Mouse (Mus musculus) limb, embryonic 14.5 days (tissue): ENCODE measurements around the gene Evi5. TPM values are rescaled to one million over a fixed set of nuclear protein-coding genes. Genes with fewer than 3 reads are reported as not detected.

Experiments used
- ATAC-seq: fragments of 200-750 bp; cut with Nextera tagmentation; 2 replicates; pipeline ENCODE4 v1.8.0; 2017; ENCODE audit warnings: low read depth, moderate number of reproducible peaks, moderate TSS enrichment; ENCODE audit not compliant: low FRiP score
- DNase-seq: peaks from one replicate; pipeline ENCODE4 v3.0.0-alpha.2; 2015; ENCODE audit warnings: low spot score
- H3K27ac ChIP-seq: fragments of 300-500 bp; sonication (generic); replicated peaks from 2 replicates; pipeline ENCODE4 v1.5.1; 2014; ENCODE audit warnings: low read depth, mild to moderate bottlenecking, low read length, moderate library complexity, mixed read lengths
- H3K27me3 ChIP-seq: fragments of 300-500 bp; sonication (generic); 2 replicates; pipeline ENCODE4 v1.6.1; 2014; ENCODE audit warnings: low read length, mixed read lengths; ENCODE audit not compliant: control insufficient read depth, insufficient read depth
- H3K36me3 ChIP-seq: fragments of 300-500 bp; sonication (generic); 2 replicates; pipeline ENCODE4 v1.6.1; 2014; ENCODE audit warnings: mild to moderate bottlenecking, low read length, moderate library complexity, mixed read lengths; ENCODE audit not compliant: control insufficient read depth, insufficient read depth
- H3K4me1 ChIP-seq: fragments of 300-500 bp; sonication (generic); 2 replicates; pipeline ENCODE4 v1.6.1; 2014; ENCODE audit warnings: antibody characterized with exemption, low read length, mixed read lengths; ENCODE audit not compliant: control insufficient read depth, insufficient read depth
- H3K4me2 ChIP-seq: fragments of 300-500 bp; sonication (generic); replicated peaks from 2 replicates; pipeline ENCODE4 v1.6.1; 2014; ENCODE audit warnings: low read depth, mild to moderate bottlenecking, low read length, moderate library complexity; ENCODE audit not compliant: severe bottlenecking
- H3K4me3 ChIP-seq: fragments of 300-500 bp; sonication (generic); replicated peaks from 2 replicates; pipeline ENCODE4 v1.5.1; 2014; ENCODE audit warnings: low read length
- H3K9ac ChIP-seq: fragments of 300-500 bp; sonication (generic); 2 replicates; pipeline ENCODE4 v1.6.1; 2014; ENCODE audit warnings: mild to moderate bottlenecking, low read depth, low read length, moderate library complexity; ENCODE audit not compliant: severe bottlenecking
- H3K9me3 ChIP-seq: fragments of 300-500 bp; sonication (generic); 2 replicates; pipeline ENCODE4 v1.6.1; 2016; ENCODE audit warnings: low read length; ENCODE audit not compliant: control insufficient read depth
- POLR2A ChIP-seq: fragments of 200-500 bp; IDR thresholded peaks from 2 replicates; pipeline ENCODE4 v1.8.0; 2012; ENCODE audit warnings: inconsistent platforms, mild to moderate bottlenecking, moderate library complexity, borderline replicate concordance; ENCODE audit not compliant: insufficient read depth, insufficient read length; ENCODE audit errors: extremely low read depth
- WGBS: fragments of 180-500 bp; shearing (Covaris S2); extraction: QIAGEN DNeasy Blood & Tissue Kit; methylation state at CpG from one replicate; pipeline ENCODE4 v1.1.7; 2014; 5-methylcytosine and 5-hydroxymethylcytosine counted together
- polyA plus RNA-seq, 2 experiments: library from polyadenylated mRNA; depleted of rRNA in 1 of 2; stranded (reverse) in 1 of 2; unstranded in 1 of 2; fragments of >200 nt; fragmentation: Nextera tagmentation in 1 of 2; extraction: Ambion mirVana in 1 of 2; gene quantifications; 2 replicates each; pipeline versions ENCODE4 v1.2.1 to v1.2.3; 2012 to 2014

The Evi5 gene
- polyA plus RNA-seq, 2 experiments = 31.2 to 60.2 TPM

- peaks cover 42% of the 10 kb centered on the region for H3K36me3 ChIP-seq
- no peaks in the 10 kb centered on the region for H3K4me1 ChIP-seq
- TF ChIP-seq POLR2A = no peak
- no peak overlapping the region for H3K27ac ChIP-seq
- 87% methylated on average over 5 of the region's 5 CpGs for WGBS
- no peak overlapping the region for H3K9ac ChIP-seq
- H3K9me3 ChIP-seq = no peaks in the 10 kb centered on the region
- H3K27me3 ChIP-seq = no peaks in the 10 kb centered on the region
- no peak for ATAC-seq
- no peak overlapping the region for H3K4me2 ChIP-seq
- no peak for DNase-seq
- no peak overlapping the region for H3K4me3 ChIP-seq
Measured at GRCm38 (mm10) chr5:107911012-107911411, 36.1 kb upstream of the Evi5 start.

DNA sequence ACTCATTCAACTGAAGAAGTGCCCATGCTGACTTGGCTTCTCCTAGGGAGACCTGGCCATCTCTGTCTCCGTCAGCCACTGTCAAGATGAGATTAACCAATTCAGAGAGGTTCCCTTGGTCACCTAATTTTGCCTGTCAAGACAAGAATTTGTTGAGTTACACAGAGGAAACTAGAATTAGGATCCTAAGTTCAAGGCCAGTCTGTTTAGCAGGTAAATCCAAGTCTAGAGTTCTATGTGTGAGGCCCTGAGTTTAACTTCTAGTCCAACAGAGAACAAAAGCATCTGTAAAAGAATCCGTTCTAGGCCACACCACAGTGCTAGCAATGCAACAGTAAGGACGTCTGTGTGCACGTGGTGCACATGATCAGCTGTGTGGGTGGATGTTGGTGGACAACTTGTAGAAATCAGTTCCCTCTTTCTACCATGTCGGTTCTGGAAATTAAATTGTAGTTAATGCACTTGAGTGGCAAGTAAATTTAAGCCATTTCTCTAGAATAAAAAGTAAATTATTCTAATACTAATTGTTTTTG, 35.2 kb upstream of the Evi5 start:
- H3K4me2 ChIP-seq = no peak overlapping the region
- H3K27me3 ChIP-seq = no peaks in the 10 kb centered on the region
- no peak for TF ChIP-seq POLR2A
- no peaks in the 10 kb centered on the region for H3K4me1 ChIP-seq
- peaks cover 51% of the 10 kb centered on the region for H3K36me3 ChIP-seq
- no peaks in the 10 kb centered on the region for H3K9me3 ChIP-seq
- no peak for ATAC-seq
- no peak overlapping the region for H3K9ac ChIP-seq
- no peak overlapping the region for H3K4me3 ChIP-seq
- H3K27ac ChIP-seq = no peak overlapping the region
- no peak for DNase-seq
- WGBS = 63% methylated on average over 5 of the region's 5 CpGs

GRCm38 (mm10) chr5:107909668-107910067, 34.8 kb upstream of the Evi5 start:
- WGBS = 81% methylated on average over 3 of the region's 3 CpGs
- no peak overlapping the region for H3K27ac ChIP-seq
- DNase-seq (no peak), ATAC-seq (0 out of 2 replicates have a peak, but pooled peaks have one; percentile 10)
- H3K36me3 ChIP-seq = peaks cover 56% of the 10 kb centered on the region
- H3K4me2 ChIP-seq = no peak overlapping the region
- no peaks in the 10 kb centered on the region for H3K4me1 ChIP-seq
- H3K9ac ChIP-seq = no peak overlapping the region
- TF ChIP-seq POLR2A = no peak
- H3K4me3 ChIP-seq = no peak overlapping the region
- H3K27me3 ChIP-seq = no peaks in the 10 kb centered on the region
- H3K9me3 ChIP-seq = no peaks in the 10 kb centered on the region

DNA sequence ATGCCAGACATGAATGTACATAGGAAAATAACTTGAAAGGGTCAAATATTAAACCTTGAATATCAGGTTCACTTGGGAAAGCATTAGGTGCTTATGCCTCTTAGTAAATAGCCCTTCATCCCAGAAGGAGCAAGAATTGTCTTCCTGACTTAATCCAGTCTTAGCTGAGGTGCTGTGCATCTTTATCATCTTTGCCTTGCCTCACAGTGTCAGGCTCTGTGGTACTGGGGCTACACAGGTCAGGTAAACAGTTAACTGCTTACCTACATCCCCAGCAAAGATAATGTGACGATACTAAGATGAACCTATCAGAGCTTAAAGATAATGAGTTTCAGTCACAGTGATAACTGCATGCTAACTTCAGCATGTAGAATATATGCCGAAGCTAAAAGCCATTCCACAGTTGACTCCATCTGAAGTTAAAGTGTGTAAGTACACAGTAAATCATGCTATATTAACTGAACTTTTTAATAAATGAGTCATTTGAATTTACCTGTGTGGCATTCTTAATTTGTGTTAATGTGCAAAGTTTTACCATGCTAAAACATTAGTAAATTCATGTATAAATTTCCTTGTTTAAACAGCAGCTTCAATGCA, 33.7 kb upstream of the Evi5 start:
- peaks cover 65% of the 10 kb centered on the region for H3K36me3 ChIP-seq
- no peak for ATAC-seq
- WGBS = 88% methylated on average over 2 of the region's 2 CpGs

DNA sequence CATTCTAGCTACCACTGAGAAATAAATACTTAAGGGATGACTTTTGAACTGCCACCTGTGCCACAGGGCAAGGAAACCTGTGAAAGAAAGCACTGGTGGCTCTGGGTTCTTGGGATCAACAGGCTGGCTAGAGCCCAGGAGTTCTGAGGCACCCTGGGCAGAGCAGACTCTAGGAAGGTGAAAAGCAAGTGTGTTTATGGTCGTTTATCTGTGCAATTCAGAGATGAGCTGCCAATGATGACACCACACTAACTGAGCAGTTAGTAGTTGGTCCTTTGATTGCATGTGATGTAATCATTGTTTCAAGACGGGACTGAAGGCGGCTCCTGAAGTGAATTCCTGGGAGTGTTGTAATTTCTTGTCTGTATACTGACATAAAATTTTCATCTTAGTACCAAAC, 29.4 kb upstream of the Evi5 start:
- WGBS = 74% methylated on average over 3 of the region's 3 CpGs
- Histone ChIP-seq H3K9me3 (no peaks in the 10 kb centered on the region), H3K27me3 (no peaks in the 10 kb centered on the region), H3K36me3 (peaks cover 72% of the 10 kb centered on the region), H3K27ac (no peak overlapping the region), H3K9ac (no peak overlapping the region), H3K4me3 (no peak overlapping the region), H3K4me2 (no peak overlapping the region), H3K4me1 (0 out of 2 replicates have a peak, but pooled peaks cover 3% of the 10 kb centered on the region)
- DNase-seq = no peak
- no peak for TF ChIP-seq POLR2A
- ATAC-seq = no peak

More for the DNA sequence above, 33.7 kb upstream of the Evi5 start:
- Histone ChIP-seq H3K27ac (no peak overlapping the region), H3K9ac (no peak overlapping the region), H3K4me2 (no peak overlapping the region), H3K27me3 (no peaks in the 10 kb centered on the region), H3K9me3 (no peaks in the 10 kb centered on the region), H3K4me3 (no peak overlapping the region), H3K4me1 (no peaks in the 10 kb centered on the region)
- no peak for TF ChIP-seq POLR2A
- no peak for DNase-seq
